Mouse (Mus musculus) liver, embryonic 15.5 days (tissue): ENCODE data around the gene Trim65. TPM values are rescaled to one million over a fixed set of nuclear protein-coding genes. Genes with fewer than 3 reads are reported as not detected.

Experiments used
- ATAC-seq: fragments of 200-750 bp; cut with Nextera tagmentation; 2 replicates; pipeline ENCODE4 v1.8.0; 2017; ENCODE audit warnings: moderate number of reproducible peaks, mild to moderate bottlenecking, moderate library complexity; ENCODE audit not compliant: insufficient read depth
- H3K27ac ChIP-seq: fragments of 300-500 bp; sonication (generic); replicated peaks from 2 replicates; pipeline ENCODE4 v1.5.1; 2015; ENCODE audit warnings: mild to moderate bottlenecking, inconsistent platforms
- H3K27me3 ChIP-seq: fragments of 300-500 bp; sonication (generic); 2 replicates; pipeline ENCODE4 v1.6.1; 2015; ENCODE audit warnings: mild to moderate bottlenecking, inconsistent platforms
- H3K36me3 ChIP-seq: fragments of 300-500 bp; sonication (generic); replicated peaks from 2 replicates; pipeline ENCODE4 v1.6.1; 2015; ENCODE audit warnings: moderate library complexity, mild to moderate bottlenecking, inconsistent platforms
- H3K4me1 ChIP-seq: fragments of 300-500 bp; sonication (generic); replicated peaks from 2 replicates; pipeline ENCODE4 v1.6.1; 2015; ENCODE audit warnings: inconsistent platforms
- H3K4me2 ChIP-seq: fragments of 300-500 bp; sonication (generic); 2 replicates; pipeline ENCODE4 v1.6.1; 2015; ENCODE audit warnings: moderate library complexity, mild to moderate bottlenecking, inconsistent platforms
- H3K4me3 ChIP-seq: fragments of 300-500 bp; sonication (generic); replicated peaks from 2 replicates; pipeline ENCODE4 v1.5.1; 2015; ENCODE audit warnings: mild to moderate bottlenecking, inconsistent platforms
- H3K9ac ChIP-seq: fragments of 300-500 bp; sonication (generic); 2 replicates; pipeline ENCODE4 v1.6.1; 2015; ENCODE audit warnings: moderate library complexity, mild to moderate bottlenecking, inconsistent platforms
- H3K9me3 ChIP-seq: fragments of 300-500 bp; sonication (generic); replicated peaks from 2 replicates; pipeline ENCODE4 v1.6.1; 2016; ENCODE audit warnings: inconsistent platforms
- WGBS: fragments of 180-500 bp; shearing (Covaris S2); methylation state at CpG from one replicate; pipeline ENCODE4 v1.1.7; 2015; ENCODE audit warnings: mixed read lengths; ENCODE audit not compliant: insufficient replicate concordance; 5-methylcytosine and 5-hydroxymethylcytosine counted together
- polyA plus RNA-seq: library from polyadenylated mRNA; unstranded; fragments of >200 nt; fragmentation: Nextera tagmentation; extraction: Ambion mirVana; gene quantifications from 2 replicates; pipeline ENCODE4 v1.2.1, GENCODE M21; 2015

Gene Trim65
- polyA plus RNA-seq, 1 experiment from 2014 or later, result 1.2 TPM

DNA sequence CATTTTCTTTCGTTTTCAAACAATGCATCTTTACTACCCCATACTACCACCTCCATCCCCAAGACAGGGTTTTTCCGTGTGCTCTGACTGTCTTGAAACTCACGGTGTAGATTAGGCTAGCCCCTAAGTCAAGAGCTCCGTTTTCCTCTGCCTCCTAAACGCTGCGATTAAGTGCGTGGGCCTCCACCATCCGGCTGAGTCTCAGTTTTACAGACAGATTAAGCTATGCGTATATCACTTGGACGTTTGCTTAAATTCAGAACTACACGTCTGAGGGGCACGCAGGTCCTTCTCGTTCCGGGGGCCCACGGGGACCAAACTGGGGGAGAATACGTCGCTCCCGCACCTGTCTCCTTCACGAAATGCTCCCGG, 7.2 kb upstream of the Trim65 start:
- Histone ChIP-seq H3K9me3 (no peaks in the 10 kb centered on the region), H3K27ac (peak overlapping the region; percentile 80), H3K4me2 (peak overlapping the region; percentile 83), H3K4me1 (peaks cover 57% of the 10 kb centered on the region), H3K36me3 (peaks cover 20% of the 10 kb centered on the region; the same call in 1 of the 2 replicates), H3K4me3 (peak overlapping the region; percentile 83), H3K27me3 (no peaks in the 10 kb centered on the region), H3K9ac (peak overlapping the region; percentile 77)
- under 1% methylated on average over 20 of the region's 20 CpGs for WGBS
- ATAC-seq, result no peak

DNA sequence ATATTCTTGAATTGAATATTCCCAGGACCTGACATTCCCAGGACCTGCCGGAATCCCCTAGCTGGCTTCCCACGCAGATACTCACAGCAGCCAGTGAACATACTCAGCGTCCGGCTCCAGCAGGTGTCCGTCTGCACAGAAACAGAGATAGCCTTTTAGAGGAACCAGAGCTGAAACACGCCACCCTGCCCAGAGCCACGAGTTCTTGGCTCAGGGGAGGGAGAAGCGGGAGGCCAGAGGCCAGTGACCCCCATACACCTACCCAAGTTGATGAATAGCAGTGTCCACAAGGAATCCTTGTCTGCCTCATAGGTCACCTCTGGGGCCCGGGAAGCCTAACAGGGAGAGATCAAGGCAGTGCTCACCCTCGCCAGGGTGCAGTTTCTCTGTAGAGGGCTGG, 3.2 kb upstream of the Trim65 start:
- Histone ChIP-seq H3K27ac (no peak overlapping the region), H3K9ac (no peak overlapping the region), H3K4me3 (no peak overlapping the region), H3K4me2 (no peak overlapping the region), H3K4me1 (peaks cover 52% of the 10 kb centered on the region), H3K27me3 (no peaks in the 10 kb centered on the region), H3K9me3 (no peaks in the 10 kb centered on the region), H3K36me3 (peaks cover 33% of the 10 kb centered on the region; the same call in 1 of the 2 replicates)
- WGBS, result 78% methylated on average over 10 of the region's 10 CpGs
- no peak for ATAC-seq

DNA sequence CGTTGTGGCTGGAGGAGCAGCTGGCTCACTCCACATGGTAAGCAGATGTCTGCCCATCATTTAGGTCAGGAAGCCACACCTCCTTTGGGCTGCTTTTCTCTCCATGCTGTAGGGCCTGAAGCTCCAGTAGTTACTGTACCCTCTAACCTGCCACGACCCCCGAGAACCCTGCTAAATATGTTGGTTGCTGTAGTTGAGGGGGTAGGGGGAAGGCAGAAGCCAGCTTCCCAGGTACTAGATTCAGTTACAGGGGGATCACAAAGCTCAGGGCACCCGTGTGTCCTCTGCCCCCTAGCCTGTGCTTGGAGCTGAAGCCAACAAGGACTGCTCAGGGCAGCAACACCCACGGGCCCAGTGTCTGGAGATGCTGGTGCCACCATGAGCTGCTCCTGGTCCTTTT, 2.6 kb upstream of the Trim65 start:
- Histone ChIP-seq H3K4me1 (peaks cover 51% of the 10 kb centered on the region), H3K27ac (no peak overlapping the region), H3K9me3 (no peaks in the 10 kb centered on the region), H3K9ac (no peak overlapping the region), H3K4me2 (no peak overlapping the region), H3K36me3 (peaks cover 33% of the 10 kb centered on the region; the same call in 1 of the 2 replicates), H3K27me3 (no peaks in the 10 kb centered on the region), H3K4me3 (no peak overlapping the region)
- no peak for ATAC-seq
- WGBS, result 62% methylated on average over 5 of the region's 5 CpGs

GRCm38 (mm10) chr11:116132366-116133333, 1.7 kb upstream of the Trim65 start:
- Histone ChIP-seq H3K27me3 (no peaks in the 10 kb centered on the region), H3K9me3 (no peaks in the 10 kb centered on the region), H3K36me3 (peaks cover 33% of the 10 kb centered on the region; the same call in 1 of the 2 replicates), H3K4me1 (peaks cover 47% of the 10 kb centered on the region), H3K27ac (no peak overlapping the region), H3K4me2 (no peak overlapping the region), H3K4me3 (no peak overlapping the region), H3K9ac (no peak overlapping the region)
- no peak for ATAC-seq
- WGBS, result 72% methylated on average over 16 of the region's 16 CpGs

GRCm38 (mm10) chr11:116131349-116132170, 632 bp upstream of the Trim65 start:
- peak overlapping the region; percentile 63 for H3K4me3 ChIP-seq

DNA sequence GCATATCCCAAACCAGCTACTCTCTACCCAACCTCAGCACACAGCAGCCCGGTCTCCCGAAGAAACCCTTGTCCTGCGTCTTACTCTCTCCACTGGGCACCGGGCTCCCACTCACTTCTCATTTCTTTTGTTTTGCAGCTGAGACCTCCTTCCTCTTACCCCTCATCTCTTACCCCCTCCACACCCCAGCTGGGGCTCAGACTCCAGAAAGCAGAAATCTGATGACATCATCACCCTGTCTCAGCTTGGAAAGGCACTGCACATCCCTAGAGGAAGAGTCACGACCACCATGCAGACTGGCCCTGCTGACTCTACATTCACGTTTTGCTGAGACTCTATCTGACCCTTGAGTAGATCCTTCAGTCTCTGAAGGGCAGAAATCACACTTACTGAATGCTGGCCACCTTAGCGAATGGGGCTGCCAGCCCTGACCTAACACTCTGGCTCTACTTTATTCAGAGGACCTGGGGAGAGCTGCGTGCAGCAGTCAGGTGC, 888 bp downstream of the Trim65 start:
- Histone ChIP-seq H3K4me1 (peaks cover 44% of the 10 kb centered on the region), H3K9ac (peak overlapping the region; percentile 56), H3K4me3 (peak overlapping the region; percentile 63), H3K4me2 (peak overlapping the region; percentile 85), H3K9me3 (no peaks in the 10 kb centered on the region), H3K27me3 (no peaks in the 10 kb centered on the region), H3K36me3 (peaks cover 46% of the 10 kb centered on the region), H3K27ac (peak overlapping the region; percentile 77; the same call in 1 of the 2 replicates)
- no peak for ATAC-seq
- 18% methylated on average over 8 of the region's 8 CpGs for WGBS

More at GRCm38 (mm10) chr11:116131349-116132170, 632 bp upstream of the Trim65 start:
- H3K9ac ChIP-seq, result peak overlapping the region; percentile 56
- H3K9me3 ChIP-seq, result no peaks in the 10 kb centered on the region
- H3K4me2 ChIP-seq, result peak overlapping the region; percentile 85
- no peaks in the 10 kb centered on the region for H3K27me3 ChIP-seq
- peaks cover 35% of the 10 kb centered on the region for H3K36me3 ChIP-seq
- H3K4me1 ChIP-seq, result peaks cover 47% of the 10 kb centered on the region
- H3K27ac ChIP-seq, result peak overlapping the region; percentile 77
- no peak for ATAC-seq
- 73% methylated on average over 15 of the region's 15 CpGs for WGBS

DNA sequence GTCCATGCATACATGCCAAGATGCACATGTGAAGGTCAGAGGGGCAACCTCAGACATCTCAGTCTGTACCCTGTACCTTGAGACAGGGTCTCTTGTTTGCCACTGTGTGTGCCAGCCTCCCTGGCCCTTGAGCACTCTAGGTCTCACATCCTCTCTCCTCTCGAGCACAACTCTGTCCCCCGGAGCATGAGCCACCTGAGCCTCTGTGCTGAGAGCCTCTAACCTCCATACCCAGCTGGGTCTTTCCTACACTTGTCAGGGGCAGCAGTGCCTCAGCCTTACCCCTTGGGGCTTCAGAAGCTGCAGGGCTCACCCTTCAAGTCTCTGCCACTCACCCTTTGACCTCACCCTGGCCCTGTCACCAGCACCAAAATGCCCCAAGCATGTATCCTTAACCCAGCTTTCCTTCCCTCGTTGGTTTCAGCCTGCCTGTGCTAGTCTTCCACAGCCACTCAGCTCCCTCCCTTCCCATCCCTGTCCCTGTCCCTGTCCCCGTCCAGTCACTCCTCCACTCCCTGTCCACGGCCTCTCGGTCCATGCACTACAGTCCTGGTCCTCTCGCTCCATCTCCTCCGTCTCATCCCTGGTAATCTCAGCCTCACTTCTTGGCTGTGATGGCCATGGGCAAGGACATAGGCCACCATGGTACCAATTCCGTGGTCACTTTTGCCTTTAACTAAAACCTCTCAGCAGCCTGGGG, 1.7 kb downstream of the Trim65 start:
- H3K4me2 ChIP-seq, result peak overlapping the region; percentile 85
- no peaks in the 10 kb centered on the region for H3K27me3 ChIP-seq
- H3K4me3 ChIP-seq, result no peak overlapping the region
- peaks cover 38% of the 10 kb centered on the region for H3K36me3 ChIP-seq
- no peak overlapping the region for H3K27ac ChIP-seq
- peaks cover 44% of the 10 kb centered on the region for H3K4me1 ChIP-seq
- 71% methylated on average over 9 of the region's 9 CpGs for WGBS
- no peak overlapping the region for H3K9ac ChIP-seq
- no peak for ATAC-seq
- H3K9me3 ChIP-seq, result no peaks in the 10 kb centered on the region

DNA sequence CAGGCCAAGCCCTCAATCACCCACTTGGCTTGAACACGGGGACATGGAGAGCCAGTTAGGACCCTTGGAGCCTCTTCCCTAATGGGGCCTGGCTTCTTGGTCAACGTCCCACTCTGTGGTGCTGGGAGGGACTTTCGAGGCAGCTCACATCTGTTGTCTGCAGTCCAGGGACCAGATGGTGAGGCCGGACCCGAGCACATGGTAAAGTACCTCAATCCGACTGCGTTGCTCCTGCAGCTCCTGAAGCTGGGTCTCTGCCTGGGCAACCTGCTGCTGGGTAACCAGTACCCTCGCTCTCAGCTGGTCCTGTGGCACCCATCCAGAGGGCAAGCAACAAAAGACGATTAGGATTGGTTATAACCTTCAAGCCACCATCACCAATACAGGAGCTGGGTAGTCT, 2.9 kb downstream of the Trim65 start:
- 72% methylated on average over 9 of the region's 9 CpGs for WGBS
- no peak overlapping the region for H3K9ac ChIP-seq
- H3K4me2 ChIP-seq, result no peak overlapping the region

DNA sequence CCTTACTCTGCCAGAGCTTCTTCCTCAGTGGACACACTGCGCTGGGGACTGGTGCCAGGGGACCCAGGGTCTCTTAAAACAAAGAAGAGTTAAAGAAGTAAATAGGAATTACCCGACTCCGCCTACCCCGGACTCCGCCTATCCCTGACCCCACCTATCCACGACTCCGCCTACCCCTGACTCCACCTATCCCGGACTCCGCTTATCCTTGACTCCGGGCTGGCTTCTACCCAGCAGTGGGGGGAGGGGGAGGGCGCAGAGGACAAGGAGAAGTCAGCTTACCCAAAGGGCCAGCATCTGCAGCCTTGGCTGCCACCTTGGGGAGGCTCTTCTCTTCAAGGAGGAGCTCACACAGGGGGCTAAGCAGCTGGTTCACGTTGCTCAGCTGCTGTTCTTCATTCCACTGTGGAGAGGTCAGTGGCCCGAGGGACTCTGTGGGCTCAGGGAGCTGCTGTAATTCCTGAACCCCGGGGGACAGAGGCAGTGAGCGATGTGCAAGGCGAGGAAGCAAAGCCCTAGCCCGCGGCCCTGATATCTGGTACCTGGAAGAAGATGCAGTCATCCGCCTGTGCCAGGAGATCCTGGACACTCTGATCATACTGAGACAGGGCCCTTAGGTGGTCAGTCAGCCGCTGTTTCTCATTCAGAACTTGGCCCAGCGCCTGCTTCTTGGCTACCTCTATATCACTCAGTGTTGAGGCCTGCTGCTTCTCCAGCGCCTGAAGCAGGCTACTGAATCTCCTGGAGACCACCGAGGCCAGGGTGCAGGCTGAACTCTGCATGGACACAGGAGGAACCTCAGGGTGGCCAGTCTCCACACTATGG, 3.6 kb downstream of the Trim65 start, which contains the start of gene Trim47:
Trim47 (minus strand) TSS at position 55 of the 825 bp plus-strand sequence.
- peaks cover 28% of the 10 kb centered on the region for H3K36me3 ChIP-seq
- ATAC-seq, result no peak
- H3K9me3 ChIP-seq, result no peaks in the 10 kb centered on the region
- H3K27ac ChIP-seq, result no peak within 1 kb of the TSS
- H3K4me1 ChIP-seq, result peaks cover 44% of the 10 kb centered on the region
- H3K4me2 ChIP-seq, result peak within 1 kb of the TSS; percentile 37
- H3K4me3 ChIP-seq, result no peak within 1 kb of the TSS
- H3K9ac ChIP-seq, result no peak within 1 kb of the TSS
- H3K27me3 ChIP-seq, result no peaks in the 10 kb centered on the region
- 55% methylated on average over 23 of the region's 23 CpGs for WGBS

More for the DNA sequence above, 2.9 kb downstream of the Trim65 start:
- no peak overlapping the region for H3K4me3 ChIP-seq
- H3K36me3 ChIP-seq, result peaks cover 29% of the 10 kb centered on the region
- no peak for ATAC-seq
- H3K9me3 ChIP-seq, result no peaks in the 10 kb centered on the region
- H3K27ac ChIP-seq, result no peak overlapping the region
- no peaks in the 10 kb centered on the region for H3K27me3 ChIP-seq
- H3K4me1 ChIP-seq, result peaks cover 44% of the 10 kb centered on the region

DNA sequence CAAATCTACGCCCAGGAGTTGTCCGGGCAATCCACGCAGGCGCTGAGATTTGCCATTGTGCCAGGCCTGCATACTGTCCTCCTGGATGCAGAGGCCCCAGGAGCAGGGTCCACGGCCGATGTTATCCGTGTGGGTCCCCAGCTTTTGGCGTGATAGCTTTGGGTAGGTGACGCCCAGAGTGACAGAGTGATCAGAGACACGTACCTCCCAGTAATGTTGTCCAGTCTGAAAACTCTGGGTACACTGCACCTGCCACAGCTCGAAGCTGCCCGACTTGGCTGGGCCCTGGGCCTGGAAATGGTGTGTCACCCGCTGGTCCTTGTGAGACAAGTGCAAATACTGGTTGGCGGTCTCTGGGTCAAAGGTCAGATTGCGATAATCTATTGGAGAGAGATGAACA, 4.7 kb downstream of the Trim65 start:
- Histone ChIP-seq H3K4me3 (no peak overlapping the region), H3K27ac (no peak overlapping the region), H3K4me2 (no peak overlapping the region), H3K9me3 (no peaks in the 10 kb centered on the region), H3K4me1 (peaks cover 44% of the 10 kb centered on the region), H3K9ac (no peak overlapping the region), H3K27me3 (no peaks in the 10 kb centered on the region), H3K36me3 (peaks cover 25% of the 10 kb centered on the region)
- no peak for ATAC-seq
- WGBS, result 80% methylated on average over 15 of the region's 15 CpGs
